Mouse (Mus musculus): ENCODE measurements around the gene Palm2. TPM values are rescaled to one million over a fixed set of nuclear protein-coding genes. Genes with fewer than 3 reads are reported as not detected.

Gene Palm2
- polyA plus RNA-seq, 2 experiments, result 2.7 to 5.3 TPM

DNA sequence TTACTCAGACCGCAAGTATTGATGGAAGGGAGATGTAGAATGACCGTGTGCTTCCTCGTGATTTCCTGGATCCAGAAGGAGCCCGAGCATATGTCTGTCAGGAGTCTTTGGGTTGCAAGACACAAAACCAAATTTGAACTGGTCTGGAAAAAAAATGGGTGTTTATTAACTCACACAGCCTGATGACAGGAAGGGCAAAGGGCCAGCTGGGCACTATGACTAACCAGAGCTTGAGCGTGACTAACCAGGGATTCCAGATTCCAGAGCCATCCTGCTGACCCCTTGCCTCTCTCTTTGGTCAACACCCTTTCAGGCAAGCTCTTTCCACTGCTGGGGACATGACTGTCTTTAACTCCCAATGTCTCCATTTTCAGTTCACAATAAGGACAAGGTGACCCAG is 301.4 kb downstream of the Palm2 start:
- Histone ChIP-seq H3K4me3 (replicated peaks; ENCODE audit: low read length) (no peak overlapping the region), H3K27ac (replicated peaks; ENCODE audit: low read depth, low read length) (no peak overlapping the region), H3K4me2 (replicated peaks; ENCODE audit: low read depth, low read length, severe bottlenecking) (no peak overlapping the region), H3K9ac (ENCODE audit: low read depth, low read length, severe bottlenecking) (no peak overlapping the region), H3K9me3 (ENCODE audit: control insufficient read depth, low read length) (no peaks in the 10 kb centered on the region), H3K4me1 (ENCODE audit: control insufficient read depth, insufficient read depth, low read length) (peaks cover 6% of the 10 kb centered on the region), H3K36me3 (ENCODE audit: control insufficient read depth, insufficient read depth, low read length) (peaks cover 3% of the 10 kb centered on the region; the same call in 1 of the 2 replicates), H3K27me3 (ENCODE audit: control insufficient read depth, insufficient read depth, low read length) (no peaks in the 10 kb centered on the region)
- 78% methylated on average over 5 of the region's 5 CpGs for whole genome bisulfite sequencing
- TF ChIP-seq POLR2A (IDR thresholded peaks at IDR 0.05; ENCODE audit: borderline replicate concordance, extremely low read depth, insufficient read depth, insufficient read length), result no peak
- ATAC-seq (ENCODE audit: low FRiP score, low read depth), result no peak
- no peak for DNase-seq (ENCODE audit: low spot score)

DNA sequence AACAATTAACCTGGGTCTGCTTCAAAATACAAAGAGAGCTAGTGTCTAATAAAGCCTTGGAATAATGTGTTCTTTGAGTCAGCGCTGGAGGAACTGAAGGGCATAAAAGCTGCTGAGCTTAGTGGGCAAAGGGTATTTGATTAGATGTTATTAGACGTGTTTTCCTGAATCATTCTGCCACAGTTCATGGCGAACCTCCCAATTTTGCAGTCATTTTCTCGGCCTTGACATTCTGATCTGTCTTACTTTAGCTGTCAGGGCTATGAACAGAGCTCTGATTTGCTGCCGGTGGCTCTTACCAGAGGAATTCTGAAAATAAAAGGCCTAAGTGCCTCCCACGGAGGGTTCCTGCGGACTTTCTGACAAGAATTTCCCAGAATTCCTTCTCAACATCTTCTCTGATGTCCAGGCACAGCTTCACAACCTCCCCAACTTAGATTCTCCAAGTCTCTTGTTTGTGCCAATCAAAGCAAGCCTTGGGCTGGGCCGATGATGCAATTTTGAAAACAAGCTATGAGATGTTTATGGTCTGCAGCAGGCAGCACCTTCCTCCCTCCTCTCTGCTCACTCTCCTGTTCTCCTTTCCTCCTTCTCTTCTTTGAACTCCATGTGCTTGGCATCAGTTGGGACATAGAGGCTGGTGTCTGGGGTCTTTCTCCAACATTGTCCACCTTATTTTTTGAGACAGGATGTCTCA is 305.0 kb downstream of the Palm2 start:
- Histone ChIP-seq H3K4me2 (replicated peaks; ENCODE audit: low read depth, low read length, severe bottlenecking) (no peak overlapping the region), H3K4me3 (replicated peaks; ENCODE audit: low read length) (no peak overlapping the region), H3K9ac (ENCODE audit: low read depth, low read length, severe bottlenecking) (no peak overlapping the region), H3K9me3 (ENCODE audit: control insufficient read depth, low read length) (no peaks in the 10 kb centered on the region), H3K36me3 (ENCODE audit: control insufficient read depth, insufficient read depth, low read length) (peaks cover 2% of the 10 kb centered on the region; the same call in 1 of the 2 replicates), H3K27ac (replicated peaks; ENCODE audit: low read depth, low read length) (no peak overlapping the region), H3K27me3 (ENCODE audit: control insufficient read depth, insufficient read depth, low read length) (no peaks in the 10 kb centered on the region), H3K4me1 (ENCODE audit: control insufficient read depth, insufficient read depth, low read length) (peaks cover 21% of the 10 kb centered on the region)
- TF ChIP-seq POLR2A (IDR thresholded peaks at IDR 0.05; ENCODE audit: borderline replicate concordance, extremely low read depth, insufficient read depth, insufficient read length), result no peak
- DNase-seq (ENCODE audit: low spot score), result no peak
- WGBS, result 10% methylated on average over 8 of the region's 8 CpGs
- ATAC-seq (ENCODE audit: low FRiP score, low read depth), result no peak

DNA sequence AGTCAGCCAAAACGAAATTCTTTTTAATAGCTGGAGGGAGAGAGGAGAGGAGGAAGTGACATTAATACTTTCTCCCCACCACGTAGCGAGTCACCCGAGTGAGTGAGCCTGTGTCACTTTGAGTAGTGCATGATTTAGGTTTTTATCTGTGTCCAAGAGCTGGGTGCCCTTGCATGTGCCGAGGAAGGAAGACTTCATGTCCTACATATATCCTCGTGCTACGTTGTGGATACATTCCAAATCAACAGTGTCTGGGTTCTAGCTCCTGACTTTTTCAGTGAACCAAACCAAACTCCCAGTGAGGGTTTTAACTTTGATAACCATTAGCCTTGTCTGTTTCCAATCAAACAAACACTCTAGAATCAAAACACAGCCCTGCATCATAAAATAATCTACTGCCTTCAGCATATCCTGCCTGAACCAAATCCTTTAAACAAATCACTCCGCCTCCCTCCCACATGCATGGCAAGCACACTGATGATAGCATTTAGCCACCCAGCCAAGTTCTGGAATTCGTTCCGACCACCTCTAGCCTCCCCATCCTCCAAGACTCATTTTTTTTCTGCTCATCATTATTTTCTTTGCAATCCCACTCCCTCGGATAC is 309.4 kb downstream of the Palm2 start:
- DNase-seq (ENCODE audit: low spot score), result no peak

DNA sequence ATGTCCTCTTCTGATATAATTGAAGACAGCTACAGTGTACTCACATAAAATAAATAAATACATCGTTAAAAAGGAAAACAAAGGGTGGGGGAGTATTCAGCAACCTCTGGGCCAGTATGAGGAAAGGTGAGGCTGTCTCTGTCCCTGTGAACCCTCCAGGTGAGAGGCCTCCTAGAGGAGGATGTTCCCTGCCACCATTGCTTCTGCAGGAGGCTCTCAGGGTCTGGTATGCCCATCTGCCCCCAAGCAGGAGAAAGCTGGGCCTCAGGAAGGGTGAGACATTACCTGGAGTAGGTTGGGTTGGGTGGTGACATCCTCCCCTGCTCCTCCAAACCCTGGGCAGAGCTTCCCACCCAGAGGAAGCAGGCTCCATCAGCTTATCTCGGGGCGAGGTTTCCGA is 316.6 kb downstream of the Palm2 start:
- Histone ChIP-seq H3K36me3 (ENCODE audit: control insufficient read depth, insufficient read depth, low read length) (no peaks in the 10 kb centered on the region), H3K4me3 (replicated peaks; ENCODE audit: low read length) (no peak overlapping the region), H3K9me3 (ENCODE audit: control insufficient read depth, low read length) (no peaks in the 10 kb centered on the region), H3K27ac (replicated peaks; ENCODE audit: low read depth, low read length) (no peak overlapping the region), H3K4me1 (ENCODE audit: control insufficient read depth, insufficient read depth, low read length) (peaks cover 5% of the 10 kb centered on the region; the same call in 1 of the 2 replicates), H3K27me3 (ENCODE audit: control insufficient read depth, insufficient read depth, low read length) (no peaks in the 10 kb centered on the region), H3K9ac (ENCODE audit: low read depth, low read length, severe bottlenecking) (no peak overlapping the region), H3K4me2 (replicated peaks; ENCODE audit: low read depth, low read length, severe bottlenecking) (no peak overlapping the region)
- TF ChIP-seq POLR2A (IDR thresholded peaks at IDR 0.05; ENCODE audit: borderline replicate concordance, extremely low read depth, insufficient read depth, insufficient read length), result no peak
- WGBS, result 56% methylated on average over 4 of the region's 4 CpGs
- DNase-seq (ENCODE audit: low spot score) (no peak), ATAC-seq (ENCODE audit: low FRiP score, low read depth) (no peak)

More for the DNA sequence above, 309.4 kb downstream of the Palm2 start:
- ATAC-seq (ENCODE audit: low FRiP score, low read depth), result no peak
- H3K36me3 ChIP-seq (ENCODE audit: control insufficient read depth, insufficient read depth, low read length), result no peaks in the 10 kb centered on the region
- WGBS, result 47% methylated on average over 11 of the region's 11 CpGs
- H3K9me3 ChIP-seq (ENCODE audit: control insufficient read depth, low read length), result no peaks in the 10 kb centered on the region
- TF ChIP-seq POLR2A (IDR thresholded peaks at IDR 0.05; ENCODE audit: borderline replicate concordance, extremely low read depth, insufficient read depth, insufficient read length), result no peak
- peaks cover 19% of the 10 kb centered on the region for H3K4me1 ChIP-seq (ENCODE audit: control insufficient read depth, insufficient read depth, low read length)
- no peak overlapping the region for H3K4me2 ChIP-seq (replicated peaks; ENCODE audit: low read depth, low read length, severe bottlenecking)
- H3K4me3 ChIP-seq (replicated peaks; ENCODE audit: low read length), result no peak overlapping the region
- H3K9ac ChIP-seq (ENCODE audit: low read depth, low read length, severe bottlenecking), result no peak overlapping the region
- H3K27ac ChIP-seq (replicated peaks; ENCODE audit: low read depth, low read length), result 0 out of 2 replicates have a peak overlapping the region, but pooled peaks have one; percentile 5
- H3K27me3 ChIP-seq (ENCODE audit: control insufficient read depth, insufficient read depth, low read length), result no peaks in the 10 kb centered on the region

DNA sequence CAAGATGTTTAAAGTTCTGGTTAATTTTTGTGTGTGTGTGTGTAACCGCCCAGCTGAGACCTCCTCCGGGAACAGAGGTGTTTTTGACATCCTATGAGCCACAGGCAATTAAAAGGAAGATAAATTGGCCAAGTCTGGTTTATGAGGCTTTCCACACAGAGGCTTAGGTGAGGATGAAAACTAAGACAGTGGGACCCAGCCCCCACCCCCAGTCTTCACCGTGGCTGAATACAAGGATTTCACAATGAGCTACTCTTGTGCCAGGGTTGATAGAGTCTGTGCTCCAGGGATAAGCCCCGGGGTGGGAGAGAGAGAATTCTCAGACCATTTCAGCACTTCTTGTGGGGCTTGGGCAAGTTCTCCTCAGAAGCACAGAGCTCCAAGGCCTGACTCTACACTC is 317.0 kb downstream of the Palm2 start:
- 42% methylated on average over 4 of the region's 4 CpGs for WGBS
- ATAC-seq (ENCODE audit: low FRiP score, low read depth) (no peak), DNase-seq (ENCODE audit: low spot score) (no peak)
- Histone ChIP-seq H3K27ac (replicated peaks; ENCODE audit: low read depth, low read length) (no peak overlapping the region), H3K4me3 (replicated peaks; ENCODE audit: low read length) (no peak overlapping the region), H3K4me1 (ENCODE audit: control insufficient read depth, insufficient read depth, low read length) (peaks cover 5% of the 10 kb centered on the region; the same call in 1 of the 2 replicates), H3K9ac (ENCODE audit: low read depth, low read length, severe bottlenecking) (no peak overlapping the region), H3K4me2 (replicated peaks; ENCODE audit: low read depth, low read length, severe bottlenecking) (no peak overlapping the region), H3K36me3 (ENCODE audit: control insufficient read depth, insufficient read depth, low read length) (no peaks in the 10 kb centered on the region), H3K27me3 (ENCODE audit: control insufficient read depth, insufficient read depth, low read length) (no peaks in the 10 kb centered on the region), H3K9me3 (ENCODE audit: control insufficient read depth, low read length) (no peaks in the 10 kb centered on the region)
- no peak for TF ChIP-seq POLR2A (IDR thresholded peaks at IDR 0.05; ENCODE audit: borderline replicate concordance, extremely low read depth, insufficient read depth, insufficient read length)

All from limb, embryonic 14.5 days (tissue).